Mouse (Mus musculus): ENCODE results near the gene Baiap2. TPM values are rescaled to one million over a fixed set of nuclear protein-coding genes. Genes with fewer than 3 reads are reported as not detected.

The Baiap2 gene
- polyA plus RNA-seq, 1 experiment from 2014 or later = 11.9 TPM

- ATAC-seq (replicated peaks; ENCODE audit: insufficient number of reproducible peaks, low FRiP score, low TSS enrichment, low read depth) (0 out of 2 replicates have a peak, but pooled peaks have one; percentile 29), DNase-seq (ENCODE audit: low spot score) (no peak)
- Histone ChIP-seq H3K4me3 (ENCODE audit: low read depth, low read length) (no peak overlapping the region), H3K4me1 (ENCODE audit: control insufficient read depth, insufficient read depth, low read length) (no peaks in the 10 kb centered on the region), H3K27me3 (ENCODE audit: control insufficient read depth, insufficient read depth, low read length) (no peaks in the 10 kb centered on the region), H3K27ac (replicated peaks; ENCODE audit: low read depth, low read length) (no peak overlapping the region), H3K4me2 (ENCODE audit: low read depth, low read length) (no peak overlapping the region), H3K9me3 (replicated peaks; ENCODE audit: control insufficient read depth, low read length) (no peaks in the 10 kb centered on the region), H3K36me3 (replicated peaks; ENCODE audit: control insufficient read depth, insufficient read depth, low read depth, low read length) (no peaks in the 10 kb centered on the region), H3K9ac (replicated peaks; ENCODE audit: low read length) (no peak overlapping the region)
- WGBS = 79% methylated on average over 8 of the region's 8 CpGs
Measured at GRCm38 (mm10) chr11:119975739-119976501, 33.4 kb downstream of the Baiap2 start.

- Histone ChIP-seq H3K4me2 (ENCODE audit: low read depth, low read length) (no peak overlapping the region), H3K36me3 (replicated peaks; ENCODE audit: control insufficient read depth, insufficient read depth, low read depth, low read length) (no peaks in the 10 kb centered on the region), H3K27ac (replicated peaks; ENCODE audit: low read depth, low read length) (no peak overlapping the region), H3K27me3 (ENCODE audit: control insufficient read depth, insufficient read depth, low read length) (no peaks in the 10 kb centered on the region), H3K9ac (replicated peaks; ENCODE audit: low read length) (no peak overlapping the region), H3K4me1 (ENCODE audit: control insufficient read depth, insufficient read depth, low read length) (no peaks in the 10 kb centered on the region), H3K9me3 (replicated peaks; ENCODE audit: control insufficient read depth, low read length) (no peaks in the 10 kb centered on the region), H3K4me3 (ENCODE audit: low read depth, low read length) (no peak overlapping the region)
- no peak for ATAC-seq (replicated peaks; ENCODE audit: insufficient number of reproducible peaks, low FRiP score, low TSS enrichment, low read depth)
- no peak for DNase-seq (ENCODE audit: low spot score)
- WGBS = 91% methylated on average over 4 of the region's 4 CpGs
Measured at GRCm38 (mm10) chr11:119978701-119979100, 36.1 kb downstream of the Baiap2 start.

- H3K27ac ChIP-seq (replicated peaks; ENCODE audit: low read depth, low read length) = no peak overlapping the region
- no peak overlapping the region for H3K4me3 ChIP-seq (ENCODE audit: low read depth, low read length)
- H3K36me3 ChIP-seq (replicated peaks; ENCODE audit: control insufficient read depth, insufficient read depth, low read depth, low read length) = no peaks in the 10 kb centered on the region; the same call in 1 of the 2 replicates
- no peaks in the 10 kb centered on the region for H3K9me3 ChIP-seq (replicated peaks; ENCODE audit: control insufficient read depth, low read length)
- no peak overlapping the region for H3K9ac ChIP-seq (replicated peaks; ENCODE audit: low read length)
- no peak overlapping the region for H3K4me2 ChIP-seq (ENCODE audit: low read depth, low read length)
- no peak for DNase-seq (ENCODE audit: low spot score)
- WGBS = 84% methylated on average over 10 of the region's 10 CpGs
- no peak for ATAC-seq (replicated peaks; ENCODE audit: insufficient number of reproducible peaks, low FRiP score, low TSS enrichment, low read depth)
- no peaks in the 10 kb centered on the region for H3K4me1 ChIP-seq (ENCODE audit: control insufficient read depth, insufficient read depth, low read length)
- no peaks in the 10 kb centered on the region for H3K27me3 ChIP-seq (ENCODE audit: control insufficient read depth, insufficient read depth, low read length)
Measured at GRCm38 (mm10) chr11:119979596-119980385, 37.2 kb downstream of the Baiap2 start.

GRCm38 (mm10) chr11:119981769-119982168 is 39.2 kb downstream of the Baiap2 start:
- no peak overlapping the region for H3K4me3 ChIP-seq (ENCODE audit: low read depth, low read length)
- no peaks in the 10 kb centered on the region for H3K4me1 ChIP-seq (ENCODE audit: control insufficient read depth, insufficient read depth, low read length)
- no peaks in the 10 kb centered on the region; the same call in 1 of the 2 replicates for H3K36me3 ChIP-seq (replicated peaks; ENCODE audit: control insufficient read depth, insufficient read depth, low read depth, low read length)
- DNase-seq (ENCODE audit: low spot score) (no peak), ATAC-seq (replicated peaks; ENCODE audit: insufficient number of reproducible peaks, low FRiP score, low TSS enrichment, low read depth) (no peak)
- H3K27me3 ChIP-seq (ENCODE audit: control insufficient read depth, insufficient read depth, low read length) = no peaks in the 10 kb centered on the region
- H3K4me2 ChIP-seq (ENCODE audit: low read depth, low read length) = no peak overlapping the region
- no peak overlapping the region for H3K9ac ChIP-seq (replicated peaks; ENCODE audit: low read length)
- no peak overlapping the region for H3K27ac ChIP-seq (replicated peaks; ENCODE audit: low read depth, low read length)
- no peaks in the 10 kb centered on the region for H3K9me3 ChIP-seq (replicated peaks; ENCODE audit: control insufficient read depth, low read length)
- WGBS = 63% methylated on average over 3 of the region's 3 CpGs

GRCm38 (mm10) chr11:119982236-119982635 is 39.7 kb downstream of the Baiap2 start:
- Histone ChIP-seq H3K9me3 (replicated peaks; ENCODE audit: control insufficient read depth, low read length) (no peaks in the 10 kb centered on the region), H3K4me3 (ENCODE audit: low read depth, low read length) (no peak overlapping the region)
- 94% methylated on average over 3 of the region's 3 CpGs for WGBS

GRCm38 (mm10) chr11:119983151-119983550 is 40.6 kb downstream of the Baiap2 start:
- ATAC-seq (replicated peaks; ENCODE audit: insufficient number of reproducible peaks, low FRiP score, low TSS enrichment, low read depth) = no peak
- no peak overlapping the region for H3K9ac ChIP-seq (replicated peaks; ENCODE audit: low read length)
- no peak overlapping the region for H3K4me2 ChIP-seq (ENCODE audit: low read depth, low read length)
- no peaks in the 10 kb centered on the region for H3K4me1 ChIP-seq (ENCODE audit: control insufficient read depth, insufficient read depth, low read length)
- H3K27me3 ChIP-seq (ENCODE audit: control insufficient read depth, insufficient read depth, low read length) = no peaks in the 10 kb centered on the region
- 93% methylated on average over 2 of the region's 2 CpGs for WGBS
- DNase-seq (ENCODE audit: low spot score) = no peak
- H3K36me3 ChIP-seq (replicated peaks; ENCODE audit: control insufficient read depth, insufficient read depth, low read depth, low read length) = no peaks in the 10 kb centered on the region; the same call in 1 of the 2 replicates
- H3K9me3 ChIP-seq (replicated peaks; ENCODE audit: control insufficient read depth, low read length) = no peaks in the 10 kb centered on the region
- no peak overlapping the region for H3K27ac ChIP-seq (replicated peaks; ENCODE audit: low read depth, low read length)
- no peak overlapping the region for H3K4me3 ChIP-seq (ENCODE audit: low read depth, low read length)

More at GRCm38 (mm10) chr11:119982236-119982635, 39.7 kb downstream of the Baiap2 start:
- Histone ChIP-seq H3K9ac (replicated peaks; ENCODE audit: low read length) (no peak overlapping the region), H3K4me2 (ENCODE audit: low read depth, low read length) (no peak overlapping the region), H3K4me1 (ENCODE audit: control insufficient read depth, insufficient read depth, low read length) (no peaks in the 10 kb centered on the region), H3K27me3 (ENCODE audit: control insufficient read depth, insufficient read depth, low read length) (no peaks in the 10 kb centered on the region), H3K36me3 (replicated peaks; ENCODE audit: control insufficient read depth, insufficient read depth, low read depth, low read length) (no peaks in the 10 kb centered on the region; the same call in 1 of the 2 replicates), H3K27ac (replicated peaks; ENCODE audit: low read depth, low read length) (no peak overlapping the region)
- DNase-seq (ENCODE audit: low spot score) (no peak), ATAC-seq (replicated peaks; ENCODE audit: insufficient number of reproducible peaks, low FRiP score, low TSS enrichment, low read depth) (no peak)

GRCm38 (mm10) chr11:119986751-119987425 is 44.3 kb downstream of the Baiap2 start:
- Histone ChIP-seq H3K4me3 (ENCODE audit: low read depth, low read length) (no peak overlapping the region), H3K9ac (replicated peaks; ENCODE audit: low read length) (no peak overlapping the region), H3K9me3 (replicated peaks; ENCODE audit: control insufficient read depth, low read length) (no peaks in the 10 kb centered on the region), H3K27ac (replicated peaks; ENCODE audit: low read depth, low read length) (no peak overlapping the region), H3K36me3 (replicated peaks; ENCODE audit: control insufficient read depth, insufficient read depth, low read depth, low read length) (no peaks in the 10 kb centered on the region; the same call in 1 of the 2 replicates), H3K4me1 (ENCODE audit: control insufficient read depth, insufficient read depth, low read length) (peaks cover 5% of the 10 kb centered on the region), H3K4me2 (ENCODE audit: low read depth, low read length) (no peak overlapping the region), H3K27me3 (ENCODE audit: control insufficient read depth, insufficient read depth, low read length) (no peaks in the 10 kb centered on the region)
- no peak for DNase-seq (ENCODE audit: low spot score)
- WGBS = 79% methylated on average over 9 of the region's 9 CpGs
- ATAC-seq (replicated peaks; ENCODE audit: insufficient number of reproducible peaks, low FRiP score, low TSS enrichment, low read depth) = no peak

Data from embryonic facial prominence, embryonic 11.5 days (tissue).